Mouse (Mus musculus) effector memory CD4-positive, alpha-beta T cell, adult 7 months (primary cell): Measurements from ENCODE around the gene Atp11c. TPM values are rescaled to one million over a fixed set of nuclear protein-coding genes. Genes with fewer than 3 reads are reported as not detected.

Experiments used
- polyA plus RNA-seq: library from polyadenylated mRNA; unstranded; fragments of 100-300 nt; shearing (Covaris generic); gene quantifications from one replicate; pipeline ENCODE4 v1.2.1, GENCODE M21; 2017

The Atp11c gene
- 6.0 TPM for polyA plus RNA-seq

GRCm38 (mm10) chrX:60592598-60592997, at the start of gene Atp11c:
Gene Atp11c, minus strand, starts transcription at chrX:60592698.

GRCm38 (mm10) chrX:60539149-60539548, 53.3 kb downstream of the Atp11c start, which contains the start of gene Gm7073:
Gene Gm7073, minus strand, starts transcription at chrX:60539249.

GRCm38 (mm10) chrX:60178744-60179458, 413.6 kb downstream of the Atp11c start, which contains the start of gene Mcf2:
Gene Mcf2, minus strand, starts transcription at chrX:60179089.

Other genes with a start within 250 kb of the Atp11c start
- gene Gm7073, start 53.4 kb downstream of the Atp11c start, polyA plus RNA-seq: not detected